Mouse (Mus musculus): ENCODE data around the gene Spata13.

DNA sequence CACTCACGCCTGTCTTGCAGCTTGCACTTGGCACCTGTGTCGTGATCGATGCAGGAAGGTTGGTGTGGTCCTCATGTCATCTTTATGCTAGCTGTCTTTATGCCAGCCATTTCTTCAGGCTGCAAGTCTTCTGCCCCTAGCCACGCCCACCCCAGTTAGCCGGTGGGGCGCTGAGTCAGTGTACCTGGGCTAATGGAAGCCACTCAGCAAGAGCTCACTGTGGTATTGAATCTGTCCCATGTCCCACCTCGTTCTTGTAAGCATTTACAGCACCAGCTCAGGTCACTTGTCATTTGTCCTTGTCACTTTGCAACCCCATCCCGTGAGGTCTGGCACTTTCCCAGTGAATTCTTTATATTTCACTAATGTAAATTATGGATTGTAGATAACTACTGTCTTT is 107.2 kb downstream of the Spata13 start:
- TF ChIP-seq CTCF (IDR thresholded peaks at IDR 0.05; ENCODE audit: low read depth) (no peak), EP300 (IDR thresholded peaks at IDR 0.05; ENCODE audit: low read depth) (no peak)
